Mouse (Mus musculus): Measurements from ENCODE around the gene Pbxip1.

DNA sequence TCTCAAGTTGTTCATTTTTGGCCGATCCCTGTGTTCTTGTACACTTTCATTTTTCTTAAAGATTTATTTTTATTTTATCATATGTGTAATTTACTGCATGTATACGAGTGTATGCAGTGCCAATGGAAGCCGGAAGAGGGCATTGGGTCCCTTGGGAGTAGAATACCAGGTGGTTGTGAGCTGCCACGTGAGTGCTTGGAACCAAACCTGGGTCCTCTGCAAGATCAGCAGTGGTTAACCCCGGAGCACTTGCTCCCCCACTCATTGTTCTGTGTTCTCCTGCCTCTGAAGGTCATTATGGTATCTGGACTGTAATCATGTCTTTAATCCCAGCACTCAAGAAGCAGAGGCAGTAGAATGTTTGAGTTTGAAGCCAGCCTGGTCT is 11.4 kb upstream of the Pbxip1 start:
- TF ChIP-seq CTCF (IDR thresholded peaks at IDR 0.05; ENCODE audit: control insufficient read depth, insufficient read depth, low read length) (no peak), POLR2A (IDR thresholded peaks at IDR 0.05; ENCODE audit: borderline replicate concordance, control insufficient read depth, low read depth, low read length) (no peak)
